Mouse (Mus musculus) testis, adult 2 months (tissue): ENCODE measurements around the gene Dop1a. TPM values are rescaled to one million over a fixed set of nuclear protein-coding genes. Genes with fewer than 3 reads are reported as not detected.

ENCODE experiments used
- H3K27ac ChIP-seq: fragments of 200-500 bp; 2 replicates; pipeline ENCODE4 v1.5.1; 2012; ENCODE audit warnings: low read depth, low read length; ENCODE audit not compliant: control insufficient read depth, insufficient read depth
- H3K27me3 ChIP-seq: fragments of 200-500 bp; 2 replicates; pipeline ENCODE4 v1.6.1; 2012; ENCODE audit warnings: mild to moderate bottlenecking, low read length, moderate library complexity; ENCODE audit not compliant: control insufficient read depth, insufficient read depth
- H3K36me3 ChIP-seq: fragments of 200-500 bp; 2 replicates; pipeline ENCODE4 v1.6.1; 2012; ENCODE audit warnings: mild to moderate bottlenecking, low read length; ENCODE audit not compliant: control insufficient read depth, insufficient read depth
- H3K4me1 ChIP-seq: fragments of 200-500 bp; 2 replicates; pipeline ENCODE4 v1.6.1; 2012; ENCODE audit warnings: low read length; ENCODE audit not compliant: control insufficient read depth, insufficient read depth
- H3K4me3 ChIP-seq: fragments of 200-500 bp; 2 replicates; pipeline ENCODE4 v1.5.1; 2012; ENCODE audit warnings: low read depth, mild to moderate bottlenecking, low read length, moderate library complexity, mixed read lengths; ENCODE audit not compliant: control insufficient read depth
- CTCF ChIP-seq: fragments of 200-500 bp; IDR thresholded peaks from 2 replicates; pipeline ENCODE4 v1.5.1; 2012; ENCODE audit warnings: low read depth, mild to moderate bottlenecking, inconsistent platforms, low read length, moderate library complexity; ENCODE audit not compliant: control insufficient read depth, insufficient read depth, insufficient replicate concordance
- POLR2A ChIP-seq: fragments of 200-500 bp; IDR thresholded peaks from 2 replicates; pipeline ENCODE4 v1.6.1; 2012; ENCODE audit warnings: low read depth, mild to moderate bottlenecking, inconsistent platforms, low read length, moderate library complexity; ENCODE audit not compliant: control insufficient read depth
- polyA plus RNA-seq: library from polyadenylated mRNA; depleted of rRNA; stranded (reverse); fragments of >200 nt; gene quantifications from 2 replicates; pipeline ENCODE4 v1.2.3, GENCODE M21; 2012

Dop1a gene
- polyA plus RNA-seq, 1 experiment = 14.5 TPM

GRCm38 (mm10) chr9:86499083-86499482 lies 32.1 kb downstream of the Dop1a start:
- Histone ChIP-seq H3K27me3 (no peaks in the 10 kb centered on the region), H3K4me1 (no peaks in the 10 kb centered on the region), H3K27ac (no peak overlapping the region), H3K4me3 (no peak overlapping the region), H3K36me3 (no peaks in the 10 kb centered on the region; the same call in none of the 2 replicates)
- no peak for TF ChIP-seq CTCF
- TF ChIP-seq POLR2A = no peak

GRCm38 (mm10) chr9:86507437-86507836 lies 40.5 kb downstream of the Dop1a start:
- no peaks in the 10 kb centered on the region for H3K4me1 ChIP-seq
- no peak overlapping the region for H3K27ac ChIP-seq
- TF ChIP-seq CTCF = no peak
- TF ChIP-seq POLR2A = no peak
- no peaks in the 10 kb centered on the region for H3K27me3 ChIP-seq
- H3K36me3 ChIP-seq = no peaks in the 10 kb centered on the region; the same call in 1 of the 2 replicates
- H3K4me3 ChIP-seq = no peak overlapping the region

GRCm38 (mm10) chr9:86513733-86514132 lies 46.8 kb downstream of the Dop1a start:
- no peak overlapping the region for H3K4me3 ChIP-seq
- TF ChIP-seq CTCF (no peak), POLR2A (no peak)

DNA sequence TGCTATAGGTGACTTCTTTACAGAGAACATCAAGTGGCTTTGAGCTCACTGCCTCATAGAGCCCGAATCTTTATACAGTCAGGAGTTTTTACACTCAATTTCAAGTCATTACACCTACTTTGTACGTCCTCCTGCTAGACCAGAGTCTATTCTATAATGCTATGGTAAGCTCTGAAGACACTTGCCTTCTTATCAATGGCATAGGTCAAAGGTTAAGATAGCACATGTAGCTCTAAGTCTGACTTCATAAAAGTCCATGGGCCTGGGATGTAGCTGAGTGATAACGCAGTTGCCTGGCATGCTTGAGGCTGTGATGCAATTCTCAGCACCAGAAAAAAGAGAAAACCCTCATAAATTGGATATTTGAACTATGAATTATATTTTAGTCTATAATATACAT lies 47.4 kb downstream of the Dop1a start:
- TF ChIP-seq CTCF (no peak), POLR2A (no peak)
- Histone ChIP-seq H3K36me3 (peaks cover 4% of the 10 kb centered on the region; the same call in 1 of the 2 replicates), H3K27ac (no peak overlapping the region), H3K4me3 (no peak overlapping the region), H3K27me3 (no peaks in the 10 kb centered on the region), H3K4me1 (no peaks in the 10 kb centered on the region)

More at GRCm38 (mm10) chr9:86513733-86514132, 46.8 kb downstream of the Dop1a start:
- Histone ChIP-seq H3K27ac (no peak overlapping the region), H3K4me1 (no peaks in the 10 kb centered on the region), H3K27me3 (no peaks in the 10 kb centered on the region), H3K36me3 (peaks cover 4% of the 10 kb centered on the region; the same call in 1 of the 2 replicates)

DNA sequence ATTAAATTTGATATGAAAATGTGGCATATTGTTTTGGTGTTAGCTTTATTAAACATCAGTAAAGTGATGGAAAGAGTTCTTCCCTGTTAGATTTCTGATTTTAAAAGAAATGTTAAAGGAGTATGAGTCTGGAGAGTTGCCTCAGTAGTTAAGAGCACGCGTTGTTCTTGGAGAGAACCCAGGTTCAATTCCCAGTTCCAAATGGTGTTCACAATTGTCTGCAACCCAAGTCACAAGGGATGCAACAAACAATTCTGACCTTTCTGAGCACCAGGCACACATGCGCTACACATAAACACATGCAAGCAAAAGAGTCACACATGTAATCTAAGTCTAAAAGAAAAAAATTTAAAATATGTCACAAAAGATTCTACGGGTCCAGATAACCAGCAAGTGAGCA lies 47.8 kb downstream of the Dop1a start:
- TF ChIP-seq CTCF = no peak
- no peak for TF ChIP-seq POLR2A
- H3K27ac ChIP-seq = no peak overlapping the region
- no peaks in the 10 kb centered on the region for H3K27me3 ChIP-seq
- H3K36me3 ChIP-seq = peaks cover 4% of the 10 kb centered on the region
- H3K4me3 ChIP-seq = no peak overlapping the region
- H3K4me1 ChIP-seq = no peaks in the 10 kb centered on the region

GRCm38 (mm10) chr9:86522335-86522734 lies 55.4 kb downstream of the Dop1a start:
- no peak overlapping the region for H3K27ac ChIP-seq
- H3K4me1 ChIP-seq = no peaks in the 10 kb centered on the region
- peaks cover 4% of the 10 kb centered on the region for H3K36me3 ChIP-seq
- no peaks in the 10 kb centered on the region for H3K27me3 ChIP-seq
- H3K4me3 ChIP-seq = no peak overlapping the region
- TF ChIP-seq POLR2A (no peak), CTCF (no peak)

DNA sequence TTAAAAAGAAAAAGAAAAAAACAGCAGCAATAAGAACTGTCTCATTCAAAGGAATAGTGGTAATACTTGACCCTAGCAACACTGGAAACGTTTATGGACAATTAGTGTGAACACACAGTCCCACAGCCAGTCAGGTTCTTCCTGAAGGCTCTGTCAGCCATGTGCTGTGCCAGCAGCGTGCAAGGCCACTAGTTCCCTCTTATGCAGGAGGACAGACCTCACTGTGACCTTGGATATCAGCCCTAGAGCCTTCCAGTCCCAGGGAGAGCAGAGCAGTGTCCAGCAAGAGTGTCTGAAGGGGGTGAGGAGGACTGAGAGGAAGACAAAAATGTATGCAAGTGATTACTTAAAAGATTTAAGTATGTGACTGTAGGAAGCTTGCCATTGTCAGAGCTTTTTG lies 58.6 kb downstream of the Dop1a start:
- Histone ChIP-seq H3K36me3 (peaks cover 3% of the 10 kb centered on the region), H3K27ac (no peak overlapping the region), H3K27me3 (no peaks in the 10 kb centered on the region), H3K4me1 (no peaks in the 10 kb centered on the region), H3K4me3 (no peak overlapping the region)
- no peak for TF ChIP-seq POLR2A
- TF ChIP-seq CTCF = no peak

DNA sequence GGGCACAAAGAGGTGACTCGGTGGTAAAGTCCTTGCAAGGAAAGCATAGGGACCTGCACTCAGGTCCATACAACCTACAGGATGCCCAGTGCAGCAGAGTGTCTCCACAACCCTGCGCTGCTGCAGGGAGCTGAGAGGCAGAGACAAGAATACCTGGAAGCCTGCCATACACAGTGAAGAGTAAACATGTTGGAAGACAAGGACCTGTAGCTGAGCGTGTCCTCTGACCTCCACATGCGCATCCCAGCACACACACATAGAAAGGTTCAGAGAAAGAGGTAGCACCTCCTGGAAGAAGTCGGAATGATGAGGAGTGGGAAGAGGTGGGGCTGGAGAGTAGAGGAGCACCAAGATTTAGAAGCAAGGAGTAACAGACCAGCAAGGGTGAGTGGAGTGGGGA lies 67.1 kb downstream of the Dop1a start:
- Histone ChIP-seq H3K4me1 (no peaks in the 10 kb centered on the region), H3K27ac (no peak overlapping the region), H3K27me3 (no peaks in the 10 kb centered on the region), H3K36me3 (no peaks in the 10 kb centered on the region; the same call in 1 of the 2 replicates), H3K4me3 (peak overlapping the region; percentile 21; the same call in 1 of the 2 replicates)
- TF ChIP-seq POLR2A = no peak
- TF ChIP-seq CTCF = no peak
